ENCODE assay signal across 12 mouse cellular contexts in genomic region chr10:41208860-41209377, GRCm38 (mm10).
DNase-seq lines count a peak whose midpoint lies in the region; ATAC-seq and TF ChIP-seq lines count a peak whose summit lies in the region.
"Had no signal": no experiment of that assay in that cellular context is flagged by ENCODE, and none has a peak within 500 bp of the region (broad histone marks: within the 10 kb centered on the region; RNA-seq: fewer than 3 reads in every experiment).

No protein-coding gene starts in this region.

- no peak overlapping the region for H3K27ac ChIP-seq in kidney, embryonic 15.5 days
- H3K27ac ChIP-seq in kidney, embryonic 14.5 days (ENCODE audit: low read depth, low read length), result no peak overlapping the region
- peak overlapping the region; percentile 21; the same call in 1 of the 2 replicates for H3K27ac ChIP-seq in bone marrow, adult 2 months (ENCODE audit: control insufficient read depth, insufficient read depth, low read depth, low read length, poor library complexity)
- H3K27ac ChIP-seq in hindbrain, postnatal 0 days, result no peak overlapping the region

- H3K79me2 ChIP-seq in myocyte (ENCODE audit: control insufficient read depth, insufficient read depth), result no peaks in the 10 kb centered on the region

- WGBS in kidney, embryonic 15.5 days, result 75% methylated on average over 6 of the region's 6 CpGs
- WGBS in kidney, embryonic 14.5 days, result 73% methylated on average over 6 of the region's 6 CpGs
- 61% methylated on average over 6 of the region's 6 CpGs for WGBS in bone marrow, adult 2 months
- 52% methylated on average over 6 of the region's 6 CpGs for WGBS in hindbrain, postnatal 0 days

- H3K27me3 ChIP-seq in kidney, embryonic 15.5 days, result no peaks in the 10 kb centered on the region
- no peaks in the 10 kb centered on the region for H3K27me3 ChIP-seq in kidney, embryonic 14.5 days (ENCODE audit: control insufficient read depth, insufficient read depth, low read length)
- H3K27me3 ChIP-seq in hindbrain, postnatal 0 days (ENCODE audit: insufficient read depth, low read length), result no peaks in the 10 kb centered on the region
- H3K27me3 ChIP-seq in myocyte (ENCODE audit: control insufficient read depth, insufficient read depth, insufficient read length), result no peaks in the 10 kb centered on the region

- H3ac ChIP-seq in myocyte (ENCODE audit: control insufficient read depth, insufficient read length), result no peak overlapping the region

- no peak overlapping the region for H3K9ac ChIP-seq in kidney, embryonic 15.5 days
- H3K9ac ChIP-seq in kidney, embryonic 14.5 days (ENCODE audit: low read depth, low read length), result no peak overlapping the region
- no peak overlapping the region for H3K9ac ChIP-seq in hindbrain, postnatal 0 days (replicated peaks; ENCODE audit: low read length)

- DNase-seq in hindbrain, postnatal 0 days (ENCODE audit: low spot score), result peak; percentile 30
- DNase-seq in layer of hippocampus, adult 8-10 months (ENCODE audit: low spot score in 2 of 2), result no peak
- DNase-seq in adrenal gland, postnatal 36 days, result no peak
- DNase-seq: cerebellum, postnatal 10 days; gastrocnemius, postnatal 36 days; kidney, postnatal 25 days; lung, postnatal 14 days had no signal

- TF ChIP-seq CTCF in bone marrow, adult 2 months (IDR thresholded peaks at IDR 0.05; ENCODE audit: control insufficient read depth, insufficient read depth, low read length), result no peak
- TF ChIP-seq CTCF in hindbrain, postnatal 0 days (IDR thresholded peaks at IDR 0.05; ENCODE audit: low read depth), result no peak

- no peak for TF ChIP-seq POLR2A in bone marrow, adult 2 months (IDR thresholded peaks at IDR 0.05; ENCODE audit: borderline replicate concordance, control insufficient read depth, low read depth, low read length)
- no peak for TF ChIP-seq POLR2A in myocyte (IDR thresholded peaks at IDR 0.05; ENCODE audit: insufficient read length, low read depth)

- peak; percentile 70; the same call in 1 of the 2 replicates for ATAC-seq in kidney, embryonic 15.5 days (replicated peaks; ENCODE audit: low FRiP score)
- no peak for ATAC-seq in kidney, embryonic 14.5 days (ENCODE audit: low FRiP score, low TSS enrichment)
- ATAC-seq in hindbrain, postnatal 0 days, result peak; percentile 71; the same call in 1 of the 2 replicates
- ATAC-seq in monocyte, adult 5-6 weeks (replicated peaks; ENCODE audit: insufficient number of reproducible peaks, low FRiP score, low TSS enrichment, poor library complexity, severe bottlenecking), result no peak

- H3K4me3 ChIP-seq in kidney, embryonic 15.5 days (replicated peaks), result no peak overlapping the region
- no peak overlapping the region for H3K4me3 ChIP-seq in kidney, embryonic 14.5 days (ENCODE audit: low read length)
- no peak overlapping the region for H3K4me3 ChIP-seq in bone marrow, adult 2 months (replicated peaks; ENCODE audit: control insufficient read depth, low read depth, low read length)
- no peak overlapping the region for H3K4me3 ChIP-seq in hindbrain, postnatal 0 days (ENCODE audit: low read length)
- no peak overlapping the region for H3K4me3 ChIP-seq in myocyte

- no peaks in the 10 kb centered on the region for H3K36me3 ChIP-seq in kidney, embryonic 15.5 days
- H3K36me3 ChIP-seq in kidney, embryonic 14.5 days (ENCODE audit: control insufficient read depth, insufficient read depth, low read length), result no peaks in the 10 kb centered on the region
- H3K36me3 ChIP-seq in hindbrain, postnatal 0 days (ENCODE audit: insufficient read depth, low read length), result no peaks in the 10 kb centered on the region
- H3K36me3 ChIP-seq in myocyte (ENCODE audit: control insufficient read depth, insufficient read depth), result no peaks in the 10 kb centered on the region

- no peak overlapping the region for H3K4me2 ChIP-seq in kidney, embryonic 15.5 days
- H3K4me2 ChIP-seq in kidney, embryonic 14.5 days (replicated peaks; ENCODE audit: low read depth, low read length), result no peak overlapping the region
- H3K4me2 ChIP-seq in hindbrain, postnatal 0 days (ENCODE audit: low read depth, low read length), result no peak overlapping the region
- no peak overlapping the region for H3K4me2 ChIP-seq in myocyte (ENCODE audit: low read depth)

- H3K4me1 ChIP-seq in kidney, embryonic 15.5 days, result no peaks in the 10 kb centered on the region
- no peaks in the 10 kb centered on the region for H3K4me1 ChIP-seq in kidney, embryonic 14.5 days (ENCODE audit: control insufficient read depth, insufficient read depth, low read length)
- peaks cover 12% of the 10 kb centered on the region for H3K4me1 ChIP-seq in bone marrow, adult 2 months (ENCODE audit: control insufficient read depth, insufficient read depth, low read length)
- no peaks in the 10 kb centered on the region for H3K4me1 ChIP-seq in hindbrain, postnatal 0 days (ENCODE audit: insufficient read depth, low read length)

- H3K9me3 ChIP-seq in kidney, embryonic 15.5 days (replicated peaks), result no peaks in the 10 kb centered on the region
- H3K9me3 ChIP-seq in kidney, embryonic 14.5 days (ENCODE audit: control insufficient read depth, low read length), result no peaks in the 10 kb centered on the region
- H3K9me3 ChIP-seq in hindbrain, postnatal 0 days (ENCODE audit: low read length), result no peaks in the 10 kb centered on the region

TF ChIP-seq in myocyte, 11 proteins besides CTCF, POLR2A, EP300 and RAD21:
- TF ChIP-seq REST (IDR thresholded peaks at IDR 0.05; ENCODE audit: insufficient read depth, insufficient read length) (peak; percentile 68), TCF12 (IDR thresholded peaks at IDR 0.05; ENCODE audit: insufficient read depth, poor library complexity, severe bottlenecking) (no peak)

Comparison
In these comparisons a context has a peak if more than half of its experiments do, and no peak if none do; other contexts are left out.
1. ATAC-seq: peak in kidney, embryonic 15.5 days (single experiment) and hindbrain, postnatal 0 days (single experiment); none in kidney, embryonic 14.5 days (single experiment) and monocyte, adult 5-6 weeks (single experiment).